Mouse (Mus musculus) stomach, embryonic 16.5 days (tissue): Measurements from ENCODE around the gene Zfp217. TPM values are rescaled to one million over a fixed set of nuclear protein-coding genes. Genes with fewer than 3 reads are reported as not detected.

ENCODE experiments used
- ATAC-seq: fragments of 200-750 bp; cut with Nextera tagmentation; 2 replicates; pipeline ENCODE4 v1.8.0; 2017; ENCODE audit warnings: moderate number of reproducible peaks, moderate TSS enrichment; ENCODE audit not compliant: insufficient read depth, low FRiP score
- H3K27ac ChIP-seq: fragments of 300-500 bp; sonication (generic); 2 replicates; pipeline ENCODE4 v1.5.1; 2014; ENCODE audit warnings: low read length
- H3K27me3 ChIP-seq: fragments of 300-500 bp; sonication (generic); 2 replicates; pipeline ENCODE4 v1.6.1; 2014; ENCODE audit warnings: low read length, control low read depth, mixed read lengths; ENCODE audit not compliant: control insufficient read depth, insufficient read depth
- H3K36me3 ChIP-seq: fragments of 300-500 bp; sonication (generic); 2 replicates; pipeline ENCODE4 v1.6.1; 2014; ENCODE audit warnings: low read length; ENCODE audit not compliant: control insufficient read depth, insufficient read depth
- H3K4me1 ChIP-seq: fragments of 300-500 bp; sonication (generic); 2 replicates; pipeline ENCODE4 v1.6.1; 2014; ENCODE audit warnings: low read length, control low read depth, mixed read lengths; ENCODE audit not compliant: control insufficient read depth, insufficient read depth
- H3K4me2 ChIP-seq: fragments of 300-500 bp; sonication (generic); 2 replicates; pipeline ENCODE4 v1.6.1; 2014; ENCODE audit warnings: low read depth, low read length, mixed read lengths
- H3K4me3 ChIP-seq: fragments of 300-500 bp; sonication (generic); replicated peaks from 2 replicates; pipeline ENCODE4 v1.5.1; 2014; ENCODE audit warnings: mild to moderate bottlenecking, low read length
- H3K9ac ChIP-seq: fragments of 300-500 bp; sonication (generic); 2 replicates; pipeline ENCODE4 v1.6.1; 2014; ENCODE audit warnings: low read length
- H3K9me3 ChIP-seq: fragments of 300-500 bp; sonication (generic); replicated peaks from 2 replicates; pipeline ENCODE4 v1.6.1; 2016; ENCODE audit warnings: low read length, control low read depth; ENCODE audit not compliant: control insufficient read depth
- WGBS: fragments of 180-500 bp; shearing (Covaris S2); extraction: QIAGEN DNeasy Blood & Tissue Kit; methylation state at CpG from one replicate; pipeline ENCODE4 v1.1.7; 2014; 5-methylcytosine and 5-hydroxymethylcytosine counted together
- polyA plus RNA-seq: library from polyadenylated mRNA; unstranded; fragments of >200 nt; fragmentation: Nextera tagmentation; extraction: Ambion mirVana; gene quantifications from 2 replicates; pipeline ENCODE4 v1.2.1, GENCODE M21; 2015

Gene Zfp217
- polyA plus RNA-seq, 1 experiment from 2014 or later = 3.2 TPM

DNA sequence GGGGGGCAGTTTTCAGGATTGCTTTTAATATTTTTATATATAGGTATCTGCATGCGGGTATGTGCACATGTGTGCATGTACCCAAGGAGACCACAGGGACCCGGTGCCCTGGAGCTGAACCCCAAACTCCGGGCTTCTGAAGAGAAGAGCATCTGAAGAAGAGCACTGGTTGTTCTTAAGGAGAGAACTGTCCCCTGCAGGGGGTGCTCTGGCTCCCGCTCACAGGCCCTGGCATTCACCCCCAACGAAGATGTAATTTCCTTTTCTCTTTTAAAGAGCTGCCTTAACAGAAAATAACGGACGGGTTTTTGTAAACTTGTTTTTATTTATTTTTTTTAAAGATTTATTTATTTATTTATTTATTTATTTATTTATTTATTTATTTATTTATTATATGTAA lies 46.0 kb downstream of the Zfp217 start:
- no peak for ATAC-seq
- Histone ChIP-seq H3K27me3 (no peaks in the 10 kb centered on the region), H3K36me3 (no peaks in the 10 kb centered on the region), H3K27ac (no peak overlapping the region), H3K4me2 (no peak overlapping the region), H3K9me3 (no peaks in the 10 kb centered on the region), H3K9ac (no peak overlapping the region), H3K4me3 (no peak overlapping the region), H3K4me1 (no peaks in the 10 kb centered on the region)
- WGBS = 73% methylated on average over 7 of the region's 7 CpGs

DNA sequence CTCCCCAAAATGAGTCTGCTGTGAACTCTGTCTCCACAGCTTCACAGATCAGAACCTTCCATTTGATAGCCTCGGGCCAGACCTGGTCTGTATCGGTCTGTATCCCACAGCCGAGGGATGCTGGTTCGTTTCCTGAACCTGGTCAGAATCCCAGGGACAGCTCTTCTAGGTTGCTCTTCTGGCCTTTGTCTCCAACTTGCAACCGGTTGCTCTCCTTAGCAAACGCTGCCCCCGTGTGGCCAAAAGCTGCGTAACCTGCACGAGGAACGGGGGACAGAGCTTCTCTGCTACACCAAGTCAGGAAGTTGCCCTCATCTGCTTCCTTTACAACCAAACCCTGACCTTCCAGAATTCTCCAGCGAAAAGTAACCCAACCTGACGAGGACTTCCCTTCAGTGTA lies 46.8 kb downstream of the Zfp217 start:
- H3K36me3 ChIP-seq = no peaks in the 10 kb centered on the region
- H3K27me3 ChIP-seq = no peaks in the 10 kb centered on the region
- ATAC-seq = peak; percentile 34; the same call in 1 of the 2 replicates
- WGBS = 2% methylated on average over 12 of the region's 12 CpGs
- no peak overlapping the region for H3K9ac ChIP-seq
- no peaks in the 10 kb centered on the region for H3K4me1 ChIP-seq
- no peak overlapping the region for H3K4me2 ChIP-seq
- H3K27ac ChIP-seq = no peak overlapping the region
- no peak overlapping the region for H3K4me3 ChIP-seq
- H3K9me3 ChIP-seq = no peaks in the 10 kb centered on the region

DNA sequence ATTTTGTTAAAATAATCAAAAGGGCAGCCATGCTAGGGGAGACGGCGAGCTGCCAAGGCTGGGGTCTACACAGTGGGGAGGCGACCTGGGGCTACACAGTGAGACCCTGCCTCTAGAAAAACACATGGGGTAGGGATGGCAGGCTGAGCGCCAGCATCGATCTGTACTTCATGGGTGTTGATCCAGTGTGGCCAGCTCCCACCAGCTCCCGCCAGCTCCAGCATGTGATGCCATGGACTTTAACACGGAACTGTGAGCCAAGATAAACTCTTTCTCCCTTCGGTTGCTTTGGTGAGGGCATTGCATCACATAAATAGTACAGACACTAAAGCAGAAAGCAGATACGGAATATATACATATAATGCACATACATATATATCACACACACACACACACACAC lies 53.0 kb downstream of the Zfp217 start:
- Histone ChIP-seq H3K4me2 (no peak overlapping the region), H3K9ac (no peak overlapping the region), H3K4me1 (no peaks in the 10 kb centered on the region), H3K4me3 (no peak overlapping the region), H3K36me3 (no peaks in the 10 kb centered on the region), H3K27ac (no peak overlapping the region), H3K27me3 (no peaks in the 10 kb centered on the region), H3K9me3 (no peaks in the 10 kb centered on the region)
- ATAC-seq = no peak
- WGBS = 93% methylated on average over 9 of the region's 9 CpGs

DNA sequence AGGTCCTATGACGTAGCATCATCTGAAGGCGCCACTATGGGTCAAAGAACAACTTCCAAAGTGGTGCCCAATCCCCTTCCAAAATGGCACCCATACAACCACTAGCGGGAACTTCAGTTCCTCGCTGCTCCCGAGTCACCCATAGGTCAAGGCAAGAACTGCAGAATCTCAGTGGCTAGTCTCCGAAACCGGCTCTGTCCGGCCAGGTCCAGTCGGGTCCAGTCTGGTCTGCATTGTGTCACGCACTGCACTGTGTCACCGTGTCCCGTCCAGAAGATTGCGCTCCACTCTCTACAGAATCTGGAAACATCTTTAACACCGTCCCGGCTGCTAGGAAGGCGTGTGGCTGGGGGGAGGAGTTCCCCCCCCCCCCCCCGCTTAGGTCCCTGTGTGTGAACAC lies 53.7 kb downstream of the Zfp217 start:
- no peak for ATAC-seq
- 90% methylated on average over 17 of the region's 17 CpGs for WGBS

DNA sequence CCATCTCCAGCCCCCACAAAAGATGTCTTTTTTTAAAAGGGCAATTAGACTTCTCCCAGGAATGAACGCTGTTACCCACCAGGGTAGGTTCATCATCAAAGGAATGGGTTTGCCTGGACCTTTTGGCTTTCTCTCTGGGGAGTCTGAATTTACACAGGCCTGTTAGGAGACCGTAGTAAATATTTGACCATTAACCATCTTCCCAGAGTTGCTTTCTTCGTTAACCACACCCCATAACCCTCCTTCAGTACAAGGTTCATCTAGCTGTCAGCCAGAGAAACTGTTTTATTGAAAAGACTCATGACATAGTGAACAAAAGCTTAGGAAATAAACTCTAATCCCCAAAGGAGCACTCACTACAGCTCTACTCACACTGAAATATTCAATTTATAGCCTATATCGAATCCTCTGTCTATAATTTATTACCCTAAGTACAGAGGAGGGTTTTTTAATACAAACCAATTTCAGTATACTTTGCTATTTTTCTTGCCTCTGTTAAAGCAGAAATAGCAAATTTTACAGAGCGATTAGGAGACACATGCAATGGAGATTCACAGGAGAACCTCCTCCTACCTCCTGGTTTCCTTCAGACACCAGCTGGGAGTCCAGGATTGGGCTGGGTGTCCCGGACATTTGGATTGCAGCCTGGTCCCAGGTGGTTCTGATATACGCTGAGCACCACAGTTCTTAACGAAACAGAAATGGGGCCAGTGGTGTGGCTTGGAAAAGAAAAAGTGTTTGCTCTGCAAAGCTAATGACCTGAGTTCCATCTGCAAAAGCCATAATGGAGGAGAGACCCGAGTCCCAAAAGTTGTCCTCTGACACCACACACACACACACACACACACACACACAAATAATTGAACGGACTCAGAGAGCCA lies 56.1 kb downstream of the Zfp217 start:
- peak overlapping the region; percentile 23; the same call in 1 of the 2 replicates for H3K27ac ChIP-seq
- H3K4me3 ChIP-seq = no peak overlapping the region
- H3K4me2 ChIP-seq = no peak overlapping the region
- H3K27me3 ChIP-seq = no peaks in the 10 kb centered on the region
- ATAC-seq = peak; percentile 16; the same call in 1 of the 2 replicates
- no peaks in the 10 kb centered on the region for H3K36me3 ChIP-seq
- H3K4me1 ChIP-seq = no peaks in the 10 kb centered on the region
- no peak overlapping the region for H3K9ac ChIP-seq
- H3K9me3 ChIP-seq = no peaks in the 10 kb centered on the region
- 53% methylated on average over 10 of the region's 10 CpGs for WGBS

More for the DNA sequence above, 53.7 kb downstream of the Zfp217 start:
- H3K9ac ChIP-seq = no peak overlapping the region
- no peaks in the 10 kb centered on the region for H3K36me3 ChIP-seq
- no peaks in the 10 kb centered on the region for H3K27me3 ChIP-seq
- no peak overlapping the region for H3K27ac ChIP-seq
- no peak overlapping the region for H3K4me2 ChIP-seq
- no peaks in the 10 kb centered on the region for H3K9me3 ChIP-seq
- no peak overlapping the region for H3K4me3 ChIP-seq
- no peaks in the 10 kb centered on the region for H3K4me1 ChIP-seq

DNA sequence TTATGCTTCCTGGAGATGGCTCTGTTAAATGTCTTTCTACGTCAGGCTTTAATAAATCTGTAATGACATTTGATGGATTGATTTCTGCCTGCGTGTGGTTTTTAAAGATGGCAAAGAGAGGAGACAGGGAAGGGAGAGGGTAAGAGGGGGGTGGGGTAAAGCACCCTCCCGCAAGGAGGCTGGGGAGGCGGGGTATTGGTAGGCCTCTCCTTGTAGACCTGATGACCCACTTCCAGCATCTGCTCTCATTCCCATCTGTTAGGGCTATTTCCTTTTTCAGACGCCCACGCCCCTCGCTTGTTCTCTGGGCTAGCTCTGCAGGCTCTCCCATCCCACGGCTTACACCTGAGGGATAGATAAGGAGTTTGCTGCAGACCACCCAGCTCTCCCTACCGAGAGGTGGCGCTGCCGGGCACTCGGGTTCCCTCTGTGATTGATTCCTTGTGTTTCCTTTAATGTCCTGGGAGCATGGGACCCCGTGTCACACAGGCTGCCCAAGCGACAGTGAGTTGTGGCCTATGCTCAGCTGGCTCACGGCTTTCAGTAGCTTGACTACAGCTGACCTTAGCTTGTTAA lies 69.4 kb downstream of the Zfp217 start:
- 36% methylated on average over 15 of the region's 15 CpGs for WGBS
- Histone ChIP-seq H3K4me1 (peaks cover 7% of the 10 kb centered on the region; the same call in 1 of the 2 replicates), H3K9me3 (no peaks in the 10 kb centered on the region), H3K9ac (no peak overlapping the region), H3K4me3 (no peak overlapping the region), H3K27ac (no peak overlapping the region; the same call in 1 of the 2 replicates), H3K36me3 (no peaks in the 10 kb centered on the region), H3K4me2 (no peak overlapping the region), H3K27me3 (no peaks in the 10 kb centered on the region)
- peak; percentile 29; the same call in 1 of the 2 replicates for ATAC-seq

DNA sequence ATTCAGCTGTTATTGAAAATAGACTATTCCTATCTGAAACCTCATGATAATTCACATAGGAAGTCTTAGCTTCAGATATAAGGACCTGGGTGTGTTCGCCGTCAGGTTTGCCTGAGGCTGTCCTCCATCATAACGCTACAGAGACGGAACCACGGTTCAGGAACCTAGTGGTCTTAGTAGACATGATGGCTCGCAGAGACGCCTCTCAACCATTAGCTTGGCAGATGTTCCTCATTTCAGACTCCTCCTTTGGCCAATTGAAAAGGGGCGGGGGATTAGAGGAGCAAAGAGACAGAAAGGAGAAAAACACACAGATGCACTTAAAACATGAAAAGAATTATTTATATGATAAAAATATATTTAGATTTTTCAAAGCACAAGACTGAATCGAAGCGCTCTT lies 69.9 kb downstream of the Zfp217 start:
- Histone ChIP-seq H3K36me3 (no peaks in the 10 kb centered on the region), H3K4me3 (no peak overlapping the region), H3K27ac (no peak overlapping the region), H3K27me3 (no peaks in the 10 kb centered on the region), H3K4me2 (no peak overlapping the region), H3K4me1 (peaks cover 7% of the 10 kb centered on the region; the same call in 1 of the 2 replicates), H3K9me3 (no peaks in the 10 kb centered on the region), H3K9ac (no peak overlapping the region)
- ATAC-seq = no peak
- 55% methylated on average over 10 of the region's 10 CpGs for WGBS

DNA sequence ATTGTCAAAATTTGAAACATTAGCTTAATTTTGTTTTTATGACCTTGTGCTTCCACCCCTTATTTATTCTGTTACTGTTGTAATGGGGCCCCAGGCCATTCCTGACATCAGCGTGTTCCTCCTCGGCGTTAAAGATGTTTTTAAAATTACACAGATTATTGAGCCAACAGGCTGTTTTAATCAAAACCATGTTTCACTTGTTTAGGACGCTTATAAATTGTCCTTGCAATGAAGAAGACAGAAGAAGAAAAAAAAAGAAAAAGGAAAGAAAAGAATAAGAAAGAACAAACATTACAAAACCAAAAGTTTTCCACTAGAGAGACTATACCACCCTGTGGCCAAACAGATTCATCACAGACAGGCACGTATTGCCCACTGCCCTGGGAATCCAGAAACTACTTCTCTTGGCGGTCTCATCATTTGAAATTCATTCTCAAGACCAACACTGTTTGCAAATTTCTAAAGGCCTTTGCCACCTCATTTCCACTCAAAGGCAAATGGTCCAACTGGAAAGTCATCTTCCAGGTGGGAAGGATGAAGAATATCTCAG lies 70.9 kb downstream of the Zfp217 start:
- Histone ChIP-seq H3K4me3 (no peak overlapping the region), H3K36me3 (no peaks in the 10 kb centered on the region), H3K27me3 (no peaks in the 10 kb centered on the region), H3K4me2 (no peak overlapping the region), H3K9ac (no peak overlapping the region), H3K4me1 (peaks cover 7% of the 10 kb centered on the region; the same call in 1 of the 2 replicates), H3K9me3 (no peaks in the 10 kb centered on the region), H3K27ac (no peak overlapping the region)
- 47% methylated on average over 6 of the region's 6 CpGs for WGBS
- ATAC-seq = no peak
